Mouse (Mus musculus) lung, adult 2 months (tissue): Measurements from ENCODE around the gene Birc3.

Source experiments
- CTCF ChIP-seq: fragments of 200-500 bp; IDR thresholded peaks from 2 replicates; pipeline ENCODE4 v1.5.1; 2011; ENCODE audit warnings: mild to moderate bottlenecking, low read length, control low read depth; ENCODE audit not compliant: insufficient read depth
- POLR2A ChIP-seq: fragments of 200-500 bp; IDR thresholded peaks from 2 replicates; pipeline ENCODE4 v1.6.1; 2011; ENCODE audit warnings: low read depth, mild to moderate bottlenecking, control low read depth, low read length, borderline replicate concordance; ENCODE audit errors: extremely low read depth

GRCm38 (mm10) chr9:7870556-7871315 lies 2.2 kb downstream of the Birc3 start:
- TF ChIP-seq POLR2A (no peak), CTCF (no peak)
